Mouse (Mus musculus): ENCODE data around the gene A930018P22Rik. TPM values are rescaled to one million over a fixed set of nuclear protein-coding genes. Genes with fewer than 3 reads are reported as not detected.

A930018P22Rik gene
- polyA plus RNA-seq, 1 experiment from 2014 or later: 0.48 TPM

GRCm38 (mm10) chr2:104163978-104164487 is 41.5 kb downstream of the A930018P22Rik start:
- H3K4me1 ChIP-seq (replicated peaks): no peaks in the 10 kb centered on the region
- 61% methylated on average over 4 of the region's 4 CpGs for WGBS (ENCODE audit: insufficient replicate concordance)
- DNase-seq (no peak), ATAC-seq (ENCODE audit: low read depth) (no peak)
- no peak overlapping the region for H3K4me2 ChIP-seq
- H3K9ac ChIP-seq: no peak overlapping the region
- H3K27ac ChIP-seq: no peak overlapping the region
- H3K27me3 ChIP-seq: no peaks in the 10 kb centered on the region
- H3K9me3 ChIP-seq (replicated peaks): no peaks in the 10 kb centered on the region
- no peaks in the 10 kb centered on the region for H3K36me3 ChIP-seq
- no peak overlapping the region for H3K4me3 ChIP-seq (replicated peaks)

GRCm38 (mm10) chr2:104165631-104166030 is 43.1 kb downstream of the A930018P22Rik start:
- WGBS (ENCODE audit: insufficient replicate concordance): 69% methylated on average over 2 of the region's 2 CpGs
- no peaks in the 10 kb centered on the region for H3K9me3 ChIP-seq (replicated peaks)
- no peaks in the 10 kb centered on the region for H3K36me3 ChIP-seq
- no peak overlapping the region for H3K27ac ChIP-seq
- DNase-seq (no peak), ATAC-seq (ENCODE audit: low read depth) (no peak)
- H3K9ac ChIP-seq: no peak overlapping the region
- H3K27me3 ChIP-seq: no peaks in the 10 kb centered on the region
- H3K4me1 ChIP-seq (replicated peaks): no peaks in the 10 kb centered on the region
- H3K4me3 ChIP-seq (replicated peaks): no peak overlapping the region
- no peak overlapping the region for H3K4me2 ChIP-seq

GRCm38 (mm10) chr2:104167765-104168164 is 45.2 kb downstream of the A930018P22Rik start:
- ATAC-seq (ENCODE audit: low read depth) (no peak), DNase-seq (no peak)
- Histone ChIP-seq H3K4me3 (replicated peaks) (no peak overlapping the region), H3K27me3 (0 out of 2 replicates have a peak, but pooled peaks cover 8% of the 10 kb centered on the region), H3K9me3 (replicated peaks) (no peaks in the 10 kb centered on the region), H3K27ac (no peak overlapping the region), H3K9ac (no peak overlapping the region), H3K36me3 (no peaks in the 10 kb centered on the region), H3K4me1 (replicated peaks) (no peaks in the 10 kb centered on the region), H3K4me2 (no peak overlapping the region)
- WGBS (ENCODE audit: insufficient replicate concordance): 85% methylated on average over 23 of the region's 23 CpGs

GRCm38 (mm10) chr2:104168186-104168896 is 45.8 kb downstream of the A930018P22Rik start:
- ATAC-seq (ENCODE audit: low read depth) (no peak), DNase-seq (no peak)
- WGBS (ENCODE audit: insufficient replicate concordance): 81% methylated on average over 17 of the region's 17 CpGs
- no peaks in the 10 kb centered on the region for H3K9me3 ChIP-seq (replicated peaks)
- H3K9ac ChIP-seq: no peak overlapping the region
- no peak overlapping the region for H3K4me2 ChIP-seq
- H3K27ac ChIP-seq: no peak overlapping the region
- 0 out of 2 replicates have a peak, but pooled peaks cover 8% of the 10 kb centered on the region for H3K27me3 ChIP-seq
- H3K36me3 ChIP-seq: no peaks in the 10 kb centered on the region
- no peak overlapping the region for H3K4me3 ChIP-seq (replicated peaks)
- H3K4me1 ChIP-seq (replicated peaks): no peaks in the 10 kb centered on the region

GRCm38 (mm10) chr2:104172695-104173348 is 50.3 kb downstream of the A930018P22Rik start:
- DNase-seq (no peak), ATAC-seq (ENCODE audit: low read depth) (no peak)
- Histone ChIP-seq H3K4me3 (replicated peaks) (no peak overlapping the region), H3K4me1 (replicated peaks) (peaks cover 4% of the 10 kb centered on the region), H3K27ac (no peak overlapping the region), H3K9me3 (replicated peaks) (no peaks in the 10 kb centered on the region), H3K9ac (no peak overlapping the region), H3K27me3 (peaks cover 28% of the 10 kb centered on the region; the same call in 1 of the 2 replicates), H3K36me3 (no peaks in the 10 kb centered on the region), H3K4me2 (no peak overlapping the region)
- WGBS (ENCODE audit: insufficient replicate concordance): 25% methylated on average over 11 of the region's 11 CpGs

- Histone ChIP-seq H3K9me3 (replicated peaks) (no peaks in the 10 kb centered on the region), H3K27ac (no peak overlapping the region), H3K4me3 (replicated peaks) (no peak overlapping the region), H3K4me1 (replicated peaks) (peaks cover 4% of the 10 kb centered on the region), H3K36me3 (no peaks in the 10 kb centered on the region), H3K9ac (no peak overlapping the region), H3K4me2 (no peak overlapping the region), H3K27me3 (peaks cover 32% of the 10 kb centered on the region; the same call in 1 of the 2 replicates)
- 71% methylated on average over 3 of the region's 3 CpGs for WGBS (ENCODE audit: insufficient replicate concordance)
- no peak for ATAC-seq (ENCODE audit: low read depth)
- no peak for DNase-seq
Measured at GRCm38 (mm10) chr2:104173431-104173830, 50.9 kb downstream of the A930018P22Rik start.

Other genes starting within 250 kb of the A930018P22Rik start
- 156 and 167 TPM in 2 replicates for gene Lmo2, start 164.8 kb upstream of the A930018P22Rik start, polyA plus RNA-seq (2015; fragmentation: Nextera tagmentation; extraction: Ambion mirVana)
- gene Fbxo3, start 95.0 kb upstream of the A930018P22Rik start, polyA plus RNA-seq (2015; fragmentation: Nextera tagmentation; extraction: Ambion mirVana): 50.2 and 61.5 TPM in 2 replicates
- gene 4931422A03Rik, start 94.4 kb upstream of the A930018P22Rik start, polyA plus RNA-seq (2015; fragmentation: Nextera tagmentation; extraction: Ambion mirVana): 0.99 and 1.3 TPM in 2 replicates
- 0.06 TPM in 1 of 2 replicates, not detected in the other for gene Gm10912, start 56.9 kb upstream of the A930018P22Rik start, polyA plus RNA-seq (2015; fragmentation: Nextera tagmentation; extraction: Ambion mirVana)
- gene Gm10799, start 54.2 kb upstream of the A930018P22Rik start, polyA plus RNA-seq (2015; fragmentation: Nextera tagmentation; extraction: Ambion mirVana): not detected in 2 replicates
- 13.1 and 13.3 TPM in 2 replicates for gene Cd59b, start 52.9 kb upstream of the A930018P22Rik start, polyA plus RNA-seq (2015; fragmentation: Nextera tagmentation; extraction: Ambion mirVana)
- gene Cd59a, start 27.0 kb upstream of the A930018P22Rik start, polyA plus RNA-seq (2015; fragmentation: Nextera tagmentation; extraction: Ambion mirVana): 82.9 and 85.7 TPM in 2 replicates

All from liver, embryonic 13.5 days (tissue).